In genomic region chr11:96829403-96829812, GRCm38 (mm10) we compare ENCODE assay signal across 7 mouse cellular contexts. TPM values are rescaled to one million over a fixed set of nuclear protein-coding genes. Genes with fewer than 3 reads are reported as not detected.
A peak's percentile ranks its signal among the peaks of the same experiment; 100 is the strongest.
DNase-seq lines count a peak whose midpoint lies in the region; ATAC-seq lines count a peak whose summit lies in the region.

No protein-coding gene starts in this region.

- no peaks in the 10 kb centered on the region for H3K9me3 ChIP-seq in hindbrain, embryonic 16.5 days (ENCODE audit: control insufficient read depth, low read length)
- no peaks in the 10 kb centered on the region for H3K9me3 ChIP-seq in limb, embryonic 12.5 days
- H3K9me3 ChIP-seq in midbrain, embryonic 12.5 days = no peaks in the 10 kb centered on the region

- ATAC-seq in common myeloid progenitor, adult 5-6 weeks (replicated peaks; ENCODE audit: low read depth, poor library complexity, severe bottlenecking) = peak; percentile 55
- peak; percentile 21 for ATAC-seq in hindbrain, embryonic 16.5 days
- peak; percentile 69 for ATAC-seq in limb, embryonic 12.5 days (ENCODE audit: insufficient number of reproducible peaks, insufficient read depth, low FRiP score, low TSS enrichment, low read depth)
- peak; percentile 44 for ATAC-seq in midbrain, embryonic 12.5 days (ENCODE audit: low FRiP score, low read depth)

- WGBS in hindbrain, embryonic 16.5 days = 0% methylated on average over 32 of the region's 33 CpGs
- WGBS in limb, embryonic 12.5 days = under 1% methylated on average over 33 of the region's 33 CpGs
- 1% methylated on average over 33 of the region's 33 CpGs for WGBS in midbrain, embryonic 12.5 days

- peak; percentile 75 for DNase-seq in WW6 (ENCODE audit: low read depth, low spot score)
- DNase-seq in gastrocnemius, adult 8-10 months (ENCODE audit: low spot score in 2 of 2) = peak; percentile 80 to 83
- DNase-seq in spleen, adult 12 weeks (ENCODE audit: low spot score) = peak; percentile 79

- peaks cover 9% of the 10 kb centered on the region; the same call in 1 of the 2 replicates for H3K36me3 ChIP-seq in hindbrain, embryonic 16.5 days (ENCODE audit: control insufficient read depth, insufficient read depth, low read length)
- peaks cover 22% of the 10 kb centered on the region for H3K36me3 ChIP-seq in limb, embryonic 12.5 days
- peaks cover 28% of the 10 kb centered on the region for H3K36me3 ChIP-seq in midbrain, embryonic 12.5 days

- H3K27me3 ChIP-seq in hindbrain, embryonic 16.5 days (replicated peaks; ENCODE audit: control insufficient read depth, insufficient read depth, low read length) = no peaks in the 10 kb centered on the region
- no peaks in the 10 kb centered on the region for H3K27me3 ChIP-seq in limb, embryonic 12.5 days
- H3K27me3 ChIP-seq in midbrain, embryonic 12.5 days = no peaks in the 10 kb centered on the region

- peaks cover 47% of the 10 kb centered on the region for H3K4me1 ChIP-seq in hindbrain, embryonic 16.5 days (ENCODE audit: control insufficient read depth, insufficient read depth, low read depth, low read length)
- peaks cover 49% of the 10 kb centered on the region for H3K4me1 ChIP-seq in limb, embryonic 12.5 days (replicated peaks)
- peaks cover 49% of the 10 kb centered on the region for H3K4me1 ChIP-seq in midbrain, embryonic 12.5 days

- H3K4me2 ChIP-seq in hindbrain, embryonic 16.5 days (ENCODE audit: low read length) = peak overlapping the region; percentile 87
- H3K4me2 ChIP-seq in limb, embryonic 12.5 days = peak overlapping the region; percentile 82
- peak overlapping the region; percentile 88 for H3K4me2 ChIP-seq in midbrain, embryonic 12.5 days (replicated peaks)

- peak overlapping the region; percentile 78 for H3K9ac ChIP-seq in hindbrain, embryonic 16.5 days (ENCODE audit: low read depth, low read length)
- H3K9ac ChIP-seq in limb, embryonic 12.5 days (replicated peaks) = peak overlapping the region; percentile 79
- H3K9ac ChIP-seq in midbrain, embryonic 12.5 days (replicated peaks) = peak overlapping the region; percentile 82

- H3K27ac ChIP-seq in hindbrain, embryonic 16.5 days (ENCODE audit: low read depth, low read length) = peak overlapping the region; percentile 91
- peak overlapping the region; percentile 98 for H3K27ac ChIP-seq in limb, embryonic 12.5 days
- peak overlapping the region; percentile 96 for H3K27ac ChIP-seq in midbrain, embryonic 12.5 days (replicated peaks)

- H3K4me3 ChIP-seq in hindbrain, embryonic 16.5 days (ENCODE audit: low read length) = peak overlapping the region; percentile 83
- peak overlapping the region; percentile 79 for H3K4me3 ChIP-seq in limb, embryonic 12.5 days (replicated peaks)
- peak overlapping the region; percentile 91 for H3K4me3 ChIP-seq in midbrain, embryonic 12.5 days

RNA-seq across cellular contexts. Expression of gene Nfe2l1, which starts 0.4 kb away (rescaled TPM):
- total RNA-seq in common myeloid progenitor, adult 5-6 weeks (2017) = 43.3 and 48.5 TPM in 2 replicates
- 100 to 1,000 TPM; 479 to 603 (median 495) TPM for total RNA-seq in gastrocnemius, adult 8-10 months (2022)
- polyA plus RNA-seq in hindbrain, embryonic 16.5 days (2015; fragmentation: Nextera tagmentation; extraction: Ambion mirVana) = 83.3 and 86.9 TPM in 2 replicates
- 66.3 and 70.1 TPM in 2 replicates for polyA plus RNA-seq in limb, embryonic 12.5 days (2016; fragmentation: Nextera tagmentation; extraction: Ambion mirVana)
- 80.9 and 81.1 TPM in 2 replicates for polyA plus RNA-seq in midbrain, embryonic 12.5 days (2016; fragmentation: Nextera tagmentation; extraction: Ambion mirVana)

RNA-seq across cellular contexts. Expression of gene Copz2, which starts 20.3 kb away (rescaled TPM):
- total RNA-seq in common myeloid progenitor, adult 5-6 weeks (2017) = 1.6 and 8.9 TPM in 2 replicates
- 10 to 100 TPM; 22.9 to 30.1 (median 24.3) TPM for total RNA-seq in gastrocnemius, adult 8-10 months (2022)
- polyA plus RNA-seq in hindbrain, embryonic 16.5 days (2015; fragmentation: Nextera tagmentation; extraction: Ambion mirVana) = 22.2 and 27.4 TPM in 2 replicates
- polyA plus RNA-seq in limb, embryonic 12.5 days (2016; fragmentation: Nextera tagmentation; extraction: Ambion mirVana) = 78.1 and 88.3 TPM in 2 replicates
- 36.1 and 43.0 TPM in 2 replicates for polyA plus RNA-seq in midbrain, embryonic 12.5 days (2016; fragmentation: Nextera tagmentation; extraction: Ambion mirVana)

RNA-seq across cellular contexts. Expression of gene Cbx1, which starts 40.5 kb away (rescaled TPM):
- 94.1 and 108 TPM in 2 replicates for total RNA-seq in common myeloid progenitor, adult 5-6 weeks (2017)
- total RNA-seq in gastrocnemius, adult 8-10 months (2022) = 10 to 100 TPM; 33.3 to 37.5 (median 35.5) TPM
- polyA plus RNA-seq in hindbrain, embryonic 16.5 days (2015; fragmentation: Nextera tagmentation; extraction: Ambion mirVana) = 51.6 and 52.0 TPM in 2 replicates
- polyA plus RNA-seq in limb, embryonic 12.5 days (2016; fragmentation: Nextera tagmentation; extraction: Ambion mirVana) = 184 and 189 TPM in 2 replicates
- 156 and 166 TPM in 2 replicates for polyA plus RNA-seq in midbrain, embryonic 12.5 days (2016; fragmentation: Nextera tagmentation; extraction: Ambion mirVana)

RNA-seq across cellular contexts. Expression of gene Snx11, which starts 52.0 kb away (rescaled TPM):
- 9.5 and 14.8 TPM in 2 replicates for total RNA-seq in common myeloid progenitor, adult 5-6 weeks (2017)
- 10 to 100 TPM in 3 of 4 experiments, 1 to 10 TPM in 1; 7.7 to 12.0 (median 11.0) TPM for total RNA-seq in gastrocnemius, adult 8-10 months (2022)
- 52.2 and 55.9 TPM in 2 replicates for polyA plus RNA-seq in hindbrain, embryonic 16.5 days (2015; fragmentation: Nextera tagmentation; extraction: Ambion mirVana)
- polyA plus RNA-seq in limb, embryonic 12.5 days (2016; fragmentation: Nextera tagmentation; extraction: Ambion mirVana) = 21.1 and 21.2 TPM in 2 replicates
- 40.1 and 42.6 TPM in 2 replicates for polyA plus RNA-seq in midbrain, embryonic 12.5 days (2016; fragmentation: Nextera tagmentation; extraction: Ambion mirVana)

Comparison
In these comparisons a context has a peak if more than half of its experiments do, and no peak if none do; other contexts are left out.
1. Peak in every context shown above with its lines: DNase-seq, ATAC-seq, H3K4me3 ChIP-seq and H3K27ac ChIP-seq.